Mouse (Mus musculus): ENCODE results near the gene Kbtbd13.

DNA sequence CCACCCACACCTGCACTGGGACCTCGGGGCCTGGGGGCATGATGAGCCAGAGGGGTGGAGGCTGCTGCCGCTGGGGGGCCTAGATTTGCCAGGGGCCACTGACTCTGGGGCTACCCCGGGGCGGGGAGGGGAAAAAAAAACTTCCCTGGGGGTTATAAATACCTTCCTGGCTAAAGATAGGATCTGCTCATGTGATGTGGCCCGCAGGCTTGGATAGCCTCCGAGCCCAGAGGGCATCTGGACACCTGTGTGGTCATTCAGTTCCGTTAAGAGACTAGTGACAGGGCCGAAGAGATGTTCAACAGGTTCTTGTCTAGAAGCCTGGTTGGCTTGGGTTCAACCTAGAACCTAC is at the start of gene Kbtbd13:
- no peak for TF ChIP-seq POLR2A (IDR thresholded peaks at IDR 0.05; ENCODE audit: low read depth, low read length)
- TF ChIP-seq CTCF (conservative IDR thresholded peaks at IDR 0.05; ENCODE audit: insufficient read depth, insufficient read length, low read depth, low read length), result no peak

Data from kidney, adult 2 months (tissue).